Mouse (Mus musculus) urinary bladder, postnatal 4 days (tissue): ENCODE measurements around the gene Flt3.

Source experiments
- DNase-seq, 2 experiments: peaks; one replicate each; pipeline ENCODE4 v3.0.0; 2021 to 2022; ENCODE audit warnings: low spot score in 2 of 2

Gene Flt3

DNA sequence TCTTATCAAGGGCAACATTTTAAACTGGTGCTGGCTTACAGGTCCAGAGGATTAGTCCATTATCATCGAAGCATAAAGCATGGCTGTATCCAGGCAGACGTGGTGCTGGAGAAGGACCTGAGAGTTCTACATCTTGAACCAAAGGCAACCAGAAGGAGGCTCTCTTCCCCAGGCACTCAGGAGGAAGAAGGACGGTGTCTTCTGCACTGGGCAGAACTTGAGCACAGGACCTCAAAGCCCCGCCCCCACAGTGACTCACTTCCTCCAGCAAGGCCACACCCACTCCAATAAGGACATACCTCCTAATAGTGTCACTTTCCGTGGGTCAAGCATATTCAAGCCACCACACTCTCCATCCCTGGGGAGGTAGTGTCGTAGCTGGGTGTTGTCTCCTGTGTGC lies 10.3 kb upstream of the Flt3 start:
- DNase-seq = no peak

DNA sequence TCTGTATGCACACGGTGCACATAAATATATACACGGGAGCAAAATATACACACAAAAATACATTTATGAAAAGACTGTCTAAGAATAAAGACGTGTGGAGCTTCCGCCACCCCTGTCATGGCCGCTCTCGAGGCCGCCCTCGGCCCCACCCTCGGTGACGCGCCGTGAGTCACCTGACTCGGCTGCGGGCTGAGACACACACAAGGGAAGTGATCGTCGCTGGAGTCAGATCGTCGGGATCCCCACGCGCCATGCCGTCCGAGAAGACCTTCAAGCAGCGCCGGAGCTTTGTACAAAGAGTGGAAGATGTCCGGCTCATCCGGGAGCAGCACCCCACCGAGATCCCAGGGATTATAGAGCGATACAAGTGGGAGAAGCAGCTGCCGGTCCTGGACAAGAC lies 8.4 kb upstream of the Flt3 start:
- DNase-seq = no peak

DNA sequence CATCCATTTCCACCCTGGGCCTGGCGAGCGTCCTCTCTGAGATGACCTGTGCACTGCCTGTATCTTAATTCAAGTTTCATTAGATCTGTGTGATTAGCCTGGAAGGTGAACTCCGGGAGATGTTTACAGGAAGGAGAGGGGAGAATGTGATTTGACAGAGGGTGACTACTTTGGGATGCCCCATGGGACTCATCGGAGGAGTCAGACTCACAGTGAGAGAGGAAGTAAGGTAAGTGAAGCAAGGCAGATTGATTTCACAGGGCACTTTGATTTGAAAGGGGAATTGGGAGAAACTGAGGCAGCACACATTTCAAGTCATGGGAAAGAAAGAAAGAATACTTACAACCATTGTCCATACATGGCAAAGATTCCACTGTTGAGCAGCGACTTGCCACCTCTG lies 5.8 kb upstream of the Flt3 start:
- no peak for DNase-seq

DNA sequence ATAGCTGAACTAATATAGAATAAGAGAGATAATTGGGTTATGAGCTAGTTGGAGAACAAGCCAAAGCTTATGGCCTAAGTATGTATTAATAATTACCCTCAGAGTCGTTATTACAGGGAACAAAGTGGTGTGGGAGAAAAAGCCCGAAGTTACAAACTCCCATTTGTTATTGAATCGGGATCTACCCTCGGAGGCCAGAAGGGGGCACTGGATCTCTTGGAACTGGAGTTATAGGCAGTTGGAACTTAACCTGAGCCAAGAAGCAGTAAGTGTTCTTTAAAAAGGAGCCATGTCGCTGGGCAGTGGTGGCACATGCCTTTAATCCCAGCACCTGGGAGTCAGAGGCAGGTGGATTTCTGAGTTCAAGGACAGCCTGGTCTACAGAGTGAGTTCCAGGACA lies 2.2 kb upstream of the Flt3 start:
- DNase-seq = no peak

DNA sequence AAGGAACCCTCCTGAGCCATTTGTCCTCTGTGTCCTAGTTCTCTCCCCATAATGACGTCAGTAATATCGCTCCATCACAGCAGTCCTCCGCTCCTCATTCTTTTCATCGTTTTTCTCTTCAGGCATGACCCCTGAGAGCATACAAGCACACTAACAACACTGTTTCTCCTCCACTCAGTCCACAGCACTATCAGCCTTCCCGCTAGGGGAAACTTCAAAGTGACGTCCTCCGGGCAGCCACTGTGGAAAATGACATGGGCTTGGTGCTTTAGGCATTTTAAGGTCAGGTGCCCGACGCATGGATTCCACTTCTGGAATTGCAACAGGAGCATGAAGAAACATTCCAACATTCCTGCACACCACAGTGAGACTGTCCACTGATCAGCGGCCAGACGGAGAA lies 735 bp upstream of the Flt3 start:
- DNase-seq = no peak

DNA sequence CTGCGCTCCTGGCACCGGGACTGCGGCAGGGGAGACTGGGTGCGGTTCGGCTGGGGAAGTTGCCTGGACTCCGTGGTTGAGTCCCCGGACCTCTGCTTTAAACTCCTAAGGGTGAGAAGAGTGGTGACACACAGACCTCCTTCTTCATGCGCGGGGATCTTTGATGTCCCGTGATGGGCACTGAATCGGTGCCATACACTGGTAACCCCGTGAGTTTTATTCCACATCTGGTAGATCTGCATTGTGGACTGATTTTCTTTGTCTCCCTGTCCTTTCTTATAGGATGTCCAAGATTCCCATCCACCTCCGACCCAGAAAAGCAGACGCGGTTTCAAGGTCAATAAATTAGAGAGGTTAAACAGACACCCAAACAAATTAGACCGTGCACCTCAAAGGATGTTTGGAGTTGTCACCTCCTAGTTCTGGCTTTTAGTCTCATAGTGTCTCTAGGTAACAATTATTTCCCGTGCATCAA lies 253 bp upstream of the Flt3 start:
- no peak for DNase-seq

DNA sequence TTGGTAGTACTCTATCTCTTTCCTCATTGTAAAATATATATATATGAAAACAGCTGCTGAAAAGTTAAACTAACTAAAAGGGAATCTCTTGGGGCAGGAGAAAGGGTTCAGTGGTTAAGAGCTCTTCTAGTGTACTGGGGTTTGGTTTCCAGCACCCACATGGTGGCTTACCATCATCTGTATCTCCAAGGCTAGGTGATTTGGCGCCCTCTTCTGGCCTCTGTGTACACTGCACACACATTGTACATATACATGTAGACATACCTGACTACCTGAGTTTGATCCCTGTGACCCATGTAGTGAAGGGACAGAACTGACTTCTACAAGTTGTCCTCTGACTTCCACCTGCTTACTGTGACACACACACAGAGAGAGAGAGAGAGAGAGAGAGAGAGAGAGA lies 5.2 kb downstream of the Flt3 start:
- no peak for DNase-seq

DNA sequence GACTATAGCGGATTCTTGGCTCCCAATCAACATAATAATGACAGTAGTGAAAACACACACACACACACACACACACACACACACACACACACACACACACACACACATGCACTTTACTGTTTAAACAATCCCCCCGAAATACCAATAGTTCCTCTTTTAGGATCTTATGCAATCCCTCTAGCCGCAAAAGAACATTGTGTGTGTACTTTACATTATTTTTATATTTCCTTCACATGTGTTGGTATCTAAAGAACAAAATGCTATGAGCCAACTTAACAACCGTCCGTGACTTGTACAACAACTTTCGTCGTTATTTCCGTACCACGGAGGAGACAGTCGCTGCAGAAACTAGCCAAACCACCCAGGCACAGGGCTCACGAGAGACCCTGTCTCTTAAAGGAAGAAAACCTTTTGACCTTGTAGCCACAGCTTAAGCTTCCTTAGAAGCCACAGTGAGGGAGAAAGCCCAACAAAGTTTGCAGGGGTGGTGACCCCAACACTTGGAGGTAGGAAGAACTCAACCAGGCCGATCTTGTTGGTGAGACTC lies 7.5 kb downstream of the Flt3 start:
- no peak for DNase-seq

DNA sequence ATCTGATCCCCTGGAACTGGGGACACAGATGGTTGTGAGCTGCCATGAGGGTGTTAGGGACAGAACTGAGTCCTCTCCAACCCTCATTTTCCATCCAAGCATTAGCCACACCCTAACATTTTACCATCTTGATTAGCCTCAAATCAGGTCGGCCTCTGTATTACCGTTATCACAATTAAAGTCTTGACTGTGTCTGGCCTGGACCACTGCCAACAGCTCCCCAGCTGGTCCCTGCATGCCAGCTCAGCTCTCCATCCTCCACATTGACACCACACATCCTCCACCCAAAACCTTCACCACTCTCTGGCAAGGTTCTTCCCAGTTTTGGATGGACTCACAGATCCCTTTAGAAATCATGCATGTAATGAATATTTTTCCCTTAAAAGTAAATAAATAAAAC lies 9.5 kb downstream of the Flt3 start:
- DNase-seq = no peak

DNA sequence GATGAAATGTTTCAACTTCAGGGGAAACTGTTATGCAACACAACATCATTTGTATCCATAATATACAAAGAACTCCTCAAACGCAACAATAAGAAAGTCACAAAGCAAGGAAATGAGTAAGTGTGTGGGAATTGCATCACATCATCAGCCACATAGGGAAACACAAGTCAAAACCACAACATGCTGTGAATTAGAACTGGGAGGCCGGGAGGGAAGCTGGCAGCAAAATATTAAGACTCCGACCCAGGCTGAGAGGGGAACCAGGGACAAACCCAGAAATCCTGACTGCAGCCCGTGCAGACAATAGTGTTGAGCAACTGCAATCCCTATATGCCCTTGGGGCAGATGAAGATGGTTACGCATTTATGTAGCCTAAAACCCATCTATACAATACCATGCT lies 11.2 kb downstream of the Flt3 start:
- no peak for DNase-seq

DNA sequence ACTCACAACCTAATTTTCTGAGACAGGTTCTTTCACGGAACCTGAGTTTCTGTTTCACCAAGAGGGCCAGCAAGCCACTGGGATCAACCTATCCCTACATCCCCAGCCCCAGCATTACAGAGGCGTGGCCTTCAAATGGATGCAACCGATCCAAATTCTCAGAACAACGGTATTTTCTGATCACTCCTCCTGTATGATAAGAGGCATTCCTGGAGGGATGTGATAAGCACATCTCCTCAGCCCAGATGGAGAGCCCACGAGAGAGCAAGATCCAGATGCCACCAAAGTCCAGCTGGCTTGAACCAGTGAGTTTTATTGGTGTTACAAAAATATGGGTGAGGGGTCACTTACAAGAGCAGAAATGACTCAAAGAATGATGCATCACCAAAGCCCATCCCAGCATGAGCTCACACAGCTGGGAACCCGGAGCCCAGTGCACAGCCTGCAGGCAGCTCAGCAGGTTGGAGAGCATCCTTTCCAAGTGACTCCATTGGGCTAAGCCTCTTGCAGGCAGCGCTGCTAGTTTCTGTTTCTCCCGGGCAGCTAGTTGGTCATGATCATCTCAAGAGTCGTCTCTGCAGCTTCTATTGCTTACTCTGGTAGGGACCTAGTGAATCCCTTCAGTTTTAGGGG lies 11.8 kb downstream of the Flt3 start:
- no peak for DNase-seq

DNA sequence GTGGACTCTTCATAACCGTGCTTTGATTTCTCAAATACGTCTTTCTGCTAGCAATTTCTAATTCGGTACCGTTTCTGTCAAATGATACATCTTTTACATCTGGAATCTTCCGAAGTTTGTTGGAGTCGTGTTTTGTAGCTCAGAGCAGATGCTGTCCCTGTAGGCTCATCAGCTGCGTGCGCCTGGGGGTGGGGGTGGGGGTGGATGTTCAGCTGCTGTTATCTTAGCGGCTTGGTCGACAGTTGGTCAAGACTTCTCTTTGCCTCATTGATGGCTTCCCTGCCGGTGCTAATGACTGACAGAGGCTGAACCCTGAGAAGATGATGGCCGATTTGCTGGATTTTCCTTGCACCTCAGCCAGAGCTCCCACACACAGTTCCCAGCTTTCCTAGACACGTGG lies 13.4 kb downstream of the Flt3 start:
- DNase-seq = no peak

DNA sequence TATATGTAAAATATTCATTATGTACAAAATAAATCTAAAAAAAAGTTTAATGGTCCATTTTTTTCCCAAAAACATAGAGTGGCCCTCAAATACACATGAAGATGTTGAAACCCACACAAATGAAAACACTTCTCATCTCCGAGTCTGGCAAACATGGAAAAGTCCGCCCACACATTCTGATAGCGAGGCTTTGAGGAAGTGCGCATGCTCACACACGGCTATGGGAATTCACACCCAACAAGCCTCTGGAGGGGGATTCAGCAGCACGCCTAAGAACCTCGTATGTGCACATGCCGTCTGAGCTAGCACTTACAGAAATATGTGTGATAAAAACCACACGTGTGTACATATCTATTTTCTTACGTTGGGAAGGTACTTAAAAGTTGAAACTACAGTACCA lies 18.9 kb downstream of the Flt3 start:
- no peak for DNase-seq

DNA sequence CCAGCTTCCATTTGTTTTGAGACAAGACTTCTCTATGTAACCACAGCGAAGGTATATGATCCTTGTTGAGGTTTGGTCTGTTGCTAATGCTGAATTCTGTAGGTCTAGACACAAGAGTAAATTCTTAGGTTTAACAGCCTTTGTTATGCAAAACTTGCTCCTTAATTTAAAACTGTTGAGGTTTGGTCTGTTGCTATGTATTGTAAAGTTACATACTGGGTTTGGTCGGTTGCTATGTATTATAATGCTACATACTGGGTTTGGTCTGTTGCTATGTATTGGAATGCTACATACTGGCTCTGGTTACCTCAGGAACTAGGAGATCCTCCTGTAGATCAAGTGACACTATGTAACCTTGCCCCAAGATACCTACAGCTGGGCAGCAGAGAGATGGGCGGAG lies 20.8 kb downstream of the Flt3 start:
- no peak for DNase-seq

DNA sequence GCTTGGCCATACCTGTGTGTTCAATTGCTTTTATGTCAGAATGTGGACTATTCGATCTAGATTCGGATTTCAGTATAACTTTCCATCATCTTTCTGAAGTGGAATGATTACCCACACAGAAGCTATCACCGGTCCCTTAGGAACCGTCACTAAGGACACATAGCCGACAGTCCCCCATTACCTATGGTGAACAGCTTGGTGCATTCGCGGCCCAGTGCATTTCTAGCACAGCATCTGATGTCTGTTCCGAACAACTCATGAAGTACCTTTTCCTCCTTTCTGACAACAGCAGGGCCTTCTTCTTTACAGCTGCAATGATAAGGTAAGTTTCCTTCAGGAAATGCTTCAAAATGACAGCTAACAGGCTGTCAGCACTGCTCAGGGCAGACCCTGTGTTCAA lies 30.0 kb downstream of the Flt3 start:
- DNase-seq = no peak

DNA sequence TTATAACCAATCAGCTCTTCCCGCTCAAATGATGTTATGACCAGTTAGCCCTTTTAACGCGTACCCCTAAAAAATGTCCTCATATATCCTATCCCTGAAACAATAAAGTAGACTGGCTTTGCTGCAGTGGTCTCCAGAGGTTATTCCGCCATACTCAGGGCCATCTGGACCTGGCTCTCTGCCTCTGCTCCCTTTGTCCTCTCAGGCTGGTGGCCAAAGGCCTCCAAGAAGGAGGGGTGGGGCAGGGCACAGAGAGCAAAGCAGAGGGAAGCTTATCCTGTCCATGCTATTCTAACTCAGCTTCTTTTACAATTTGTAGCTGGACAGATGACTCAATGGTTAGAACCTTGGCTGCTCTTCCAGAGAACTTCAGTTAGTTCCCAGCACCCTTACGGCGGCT lies 32.1 kb downstream of the Flt3 start:
- DNase-seq = no peak

DNA sequence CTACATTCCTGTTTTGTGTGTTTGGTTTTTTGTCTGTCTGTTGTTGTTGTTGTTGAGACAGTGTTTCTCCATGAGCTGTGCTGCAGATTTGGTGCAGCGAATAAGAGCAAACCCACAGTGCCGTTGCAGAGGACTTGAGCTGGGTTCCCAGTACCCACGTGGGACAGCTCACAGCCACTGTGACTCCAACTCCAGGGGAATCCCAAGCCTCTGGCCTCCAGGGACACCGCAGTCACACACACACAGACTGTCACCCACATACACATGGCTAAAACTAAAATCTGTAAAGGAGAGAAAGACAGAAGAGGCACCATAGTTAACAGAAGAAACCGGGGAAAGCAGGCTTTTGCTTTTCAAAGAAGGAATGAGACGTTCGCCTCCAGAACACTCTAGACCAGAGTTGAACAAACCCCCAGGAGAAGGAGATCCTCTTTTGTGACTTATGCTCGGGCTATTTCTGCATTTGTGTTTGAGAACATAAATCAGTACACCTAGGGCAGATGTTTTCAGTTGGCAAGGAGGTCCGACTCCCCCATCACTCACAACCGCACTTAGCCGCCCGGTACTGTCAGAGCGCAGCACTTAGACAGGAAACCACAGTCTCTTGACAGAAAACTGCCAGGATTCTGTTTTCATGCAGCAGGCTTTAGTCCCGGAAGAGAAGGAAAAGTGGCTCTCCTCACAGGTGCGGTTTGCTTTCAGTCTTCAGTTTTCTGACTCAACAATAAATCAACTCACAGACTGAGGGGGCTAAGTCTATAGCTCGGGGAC lies 34.1 kb downstream of the Flt3 start:
- no peak for DNase-seq

DNA sequence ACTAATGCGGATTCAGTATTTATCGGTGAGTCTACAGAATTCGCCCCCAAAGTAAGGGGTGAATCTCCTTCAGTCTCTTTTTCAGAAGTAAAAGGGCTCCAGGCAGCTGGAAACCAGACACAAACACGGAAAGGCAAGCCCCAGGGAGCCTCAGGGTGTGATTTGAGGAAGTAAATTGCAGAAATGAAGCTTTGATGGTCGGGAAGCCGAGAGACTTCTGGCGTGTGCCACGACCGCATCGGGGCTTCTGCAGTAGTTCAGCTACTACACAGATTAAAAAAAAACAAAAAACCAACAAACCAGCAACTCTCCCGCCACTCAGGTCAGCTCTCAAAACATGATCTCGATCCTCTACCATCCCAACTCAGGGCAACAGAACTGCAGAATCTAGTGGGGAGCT lies 37.2 kb downstream of the Flt3 start:
- DNase-seq = no peak

DNA sequence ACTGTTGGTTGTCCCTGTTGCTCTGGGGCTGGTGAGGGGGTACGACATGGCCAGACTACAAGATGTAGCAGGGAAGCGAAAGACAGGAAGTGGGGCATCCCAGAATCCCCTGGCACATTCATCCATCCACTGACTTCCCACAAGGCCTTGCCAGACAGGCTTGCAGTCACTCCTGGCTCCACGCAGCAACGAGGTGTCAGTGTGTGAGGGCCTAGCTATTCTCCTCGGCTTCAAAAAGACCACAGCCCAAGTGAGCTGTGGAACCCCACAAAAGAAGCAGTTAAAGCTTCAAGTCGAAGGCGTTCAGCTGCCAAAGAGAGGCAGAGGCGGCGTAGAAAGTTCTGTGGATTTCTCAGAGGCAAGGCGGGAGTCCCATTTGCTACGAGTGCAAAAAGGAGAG lies 41.8 kb downstream of the Flt3 start:
- no peak for DNase-seq

DNA sequence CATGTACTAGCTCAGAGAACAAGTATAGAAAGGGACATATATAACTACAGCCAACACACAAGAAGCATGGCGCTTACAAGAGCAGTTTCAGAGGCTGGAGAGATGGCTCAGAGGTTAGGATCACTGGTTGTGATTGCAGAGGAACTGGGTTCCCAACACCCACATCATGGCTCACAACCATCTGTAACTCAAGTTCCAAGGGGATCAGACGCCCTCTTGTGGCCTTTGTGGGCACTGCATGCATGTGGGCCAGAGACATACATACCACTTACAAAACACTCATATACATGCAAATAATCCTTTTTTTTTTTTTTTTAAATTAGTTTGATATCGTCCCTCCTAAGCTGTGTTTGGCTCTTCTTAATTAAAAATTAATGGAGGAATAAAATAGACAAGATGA lies 42.8 kb downstream of the Flt3 start:
- DNase-seq = no peak

DNA sequence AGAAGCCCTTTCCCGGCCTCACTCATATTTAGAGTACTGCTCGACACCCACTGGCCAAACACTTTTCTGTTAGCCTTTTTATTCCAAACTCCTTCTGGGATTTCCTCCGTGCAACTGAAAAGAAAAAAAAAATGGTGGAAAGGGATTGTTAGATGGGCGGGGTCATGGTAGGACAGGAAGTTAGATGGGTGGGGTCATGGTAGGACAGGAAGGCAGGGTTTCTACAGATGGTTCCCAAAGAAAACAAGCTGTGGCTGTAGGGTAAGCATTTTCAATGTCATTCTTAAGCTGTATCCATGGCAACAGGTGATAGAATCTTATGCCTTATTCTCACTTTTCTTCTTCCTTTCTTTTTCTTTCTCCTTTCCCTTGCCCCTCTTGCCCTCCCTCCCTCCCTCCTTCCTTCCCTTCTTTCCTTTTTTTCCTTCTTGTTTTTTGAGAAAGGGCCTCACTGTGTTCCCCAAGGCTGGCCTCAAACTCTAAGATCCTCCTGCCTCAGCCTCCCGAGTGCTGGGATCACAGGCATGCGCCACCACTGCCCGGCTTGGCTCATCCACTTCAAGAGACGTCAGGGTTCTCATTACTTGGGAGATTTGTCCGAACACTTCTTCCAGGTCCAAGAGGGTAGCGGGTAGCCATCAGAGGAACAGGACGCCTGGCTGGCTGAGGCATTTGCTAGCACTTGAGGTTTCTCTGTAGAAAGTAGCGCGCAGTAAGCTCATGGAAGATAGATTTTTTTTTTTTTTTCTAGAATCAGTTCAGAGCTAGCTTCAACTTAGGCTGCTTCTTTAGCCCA lies 43.8 kb downstream of the Flt3 start:
- DNase-seq = no peak

DNA sequence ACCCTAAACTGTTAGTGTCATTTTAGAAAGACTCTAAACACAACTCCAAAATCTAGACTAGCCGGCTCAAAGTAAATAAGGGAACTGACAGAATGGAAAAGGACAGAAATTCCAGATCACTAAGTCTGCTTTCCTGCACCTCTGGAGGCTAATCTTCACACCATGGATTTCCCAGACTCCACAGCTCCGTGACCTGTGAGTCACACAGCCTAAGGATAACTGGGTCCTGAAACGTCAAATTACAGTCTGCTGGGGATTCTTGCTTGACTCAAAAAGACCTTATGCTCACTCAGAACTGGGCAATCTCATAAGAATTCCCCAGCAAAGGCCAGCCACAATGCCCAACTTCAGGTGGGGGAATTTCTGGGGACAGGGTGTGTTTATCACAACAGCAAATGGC lies 44.5 kb downstream of the Flt3 start:
- DNase-seq = no peak

DNA sequence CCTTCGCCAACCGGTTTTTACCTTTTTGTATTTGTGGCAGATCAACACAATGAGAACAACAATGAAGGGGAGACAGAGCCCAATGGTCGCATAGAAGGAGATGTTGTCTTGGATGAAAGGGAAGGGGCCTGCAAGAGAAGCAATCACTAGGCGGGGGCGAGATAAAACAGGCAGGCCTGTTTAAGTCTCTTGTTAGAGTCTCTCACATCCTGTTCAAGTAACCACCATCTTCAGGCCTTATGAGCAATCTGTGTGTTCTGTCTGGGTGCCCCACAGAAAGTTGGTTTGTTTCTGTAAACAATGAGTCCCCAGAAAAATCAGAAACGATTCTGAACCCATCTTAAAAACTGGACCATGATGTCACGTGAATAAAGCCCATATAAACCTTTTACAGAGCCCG lies 45.3 kb downstream of the Flt3 start:
- peak in 1 of 2 experiments; percentile 47 for DNase-seq
